Mouse (Mus musculus): ENCODE data around the gene Map4k5. TPM values are rescaled to one million over a fixed set of nuclear protein-coding genes. Genes with fewer than 3 reads are reported as not detected.

Map4k5 gene
- polyA plus RNA-seq, 1 experiment from 2014 or later, result 14.2 TPM

- H3K9me3 ChIP-seq (ENCODE audit: control insufficient read depth, low read length), result no peaks in the 10 kb centered on the region
- H3K9ac ChIP-seq (ENCODE audit: low read depth, low read length), result no peak overlapping the region
- no peaks in the 10 kb centered on the region for H3K4me1 ChIP-seq (ENCODE audit: control insufficient read depth, insufficient read depth, low read length)
- H3K4me3 ChIP-seq (ENCODE audit: low read length), result no peak overlapping the region
- 0 out of 2 replicates have a peak, but pooled peaks cover 4% of the 10 kb centered on the region for H3K36me3 ChIP-seq (ENCODE audit: control insufficient read depth, insufficient read depth, low read length)
- no peak overlapping the region for H3K27ac ChIP-seq (ENCODE audit: low read length)
- no peaks in the 10 kb centered on the region for H3K27me3 ChIP-seq (replicated peaks; ENCODE audit: control insufficient read depth, insufficient read depth, low read length)
- H3K4me2 ChIP-seq (ENCODE audit: low read depth, low read length), result no peak overlapping the region
- 83% methylated on average over 12 of the region's 12 CpGs for WGBS
- ATAC-seq, result no peak
Observed at GRCm38 (mm10) chr12:69833982-69834604, 58.9 kb downstream of the Map4k5 start.

GRCm38 (mm10) chr12:69831239-69831910, 61.6 kb downstream of the Map4k5 start:
- 90% methylated on average over 9 of the region's 9 CpGs for WGBS
- Histone ChIP-seq H3K27me3 (replicated peaks; ENCODE audit: control insufficient read depth, insufficient read depth, low read length) (no peaks in the 10 kb centered on the region), H3K4me3 (ENCODE audit: low read length) (no peak overlapping the region), H3K4me2 (ENCODE audit: low read depth, low read length) (no peak overlapping the region), H3K36me3 (ENCODE audit: control insufficient read depth, insufficient read depth, low read length) (peaks cover 6% of the 10 kb centered on the region; the same call in 1 of the 2 replicates), H3K27ac (ENCODE audit: low read length) (no peak overlapping the region), H3K4me1 (ENCODE audit: control insufficient read depth, insufficient read depth, low read length) (no peaks in the 10 kb centered on the region), H3K9me3 (ENCODE audit: control insufficient read depth, low read length) (no peaks in the 10 kb centered on the region), H3K9ac (ENCODE audit: low read depth, low read length) (no peak overlapping the region)
- no peak for ATAC-seq

- Histone ChIP-seq H3K4me2 (ENCODE audit: low read depth, low read length) (no peak overlapping the region), H3K9me3 (ENCODE audit: control insufficient read depth, low read length) (no peaks in the 10 kb centered on the region), H3K9ac (ENCODE audit: low read depth, low read length) (no peak overlapping the region), H3K4me1 (ENCODE audit: control insufficient read depth, insufficient read depth, low read length) (no peaks in the 10 kb centered on the region), H3K27me3 (replicated peaks; ENCODE audit: control insufficient read depth, insufficient read depth, low read length) (no peaks in the 10 kb centered on the region), H3K36me3 (ENCODE audit: control insufficient read depth, insufficient read depth, low read length) (peaks cover 2% of the 10 kb centered on the region; the same call in 1 of the 2 replicates), H3K4me3 (ENCODE audit: low read length) (no peak overlapping the region), H3K27ac (ENCODE audit: low read length) (no peak overlapping the region)
- ATAC-seq, result no peak; the same call in 1 of the 2 replicates
- 60% methylated on average over 2 of the region's 2 CpGs for WGBS
Observed at GRCm38 (mm10) chr12:69828214-69828613, 64.8 kb downstream of the Map4k5 start.

GRCm38 (mm10) chr12:69824881-69825597, 68.0 kb downstream of the Map4k5 start:
- 92% methylated on average over 9 of the region's 9 CpGs for WGBS
- Histone ChIP-seq H3K4me3 (ENCODE audit: low read length) (no peak overlapping the region), H3K9me3 (ENCODE audit: control insufficient read depth, low read length) (no peaks in the 10 kb centered on the region), H3K36me3 (ENCODE audit: control insufficient read depth, insufficient read depth, low read length) (peaks cover 14% of the 10 kb centered on the region), H3K9ac (ENCODE audit: low read depth, low read length) (no peak overlapping the region), H3K27ac (ENCODE audit: low read length) (no peak overlapping the region), H3K4me2 (ENCODE audit: low read depth, low read length) (no peak overlapping the region), H3K4me1 (ENCODE audit: control insufficient read depth, insufficient read depth, low read length) (no peaks in the 10 kb centered on the region), H3K27me3 (replicated peaks; ENCODE audit: control insufficient read depth, insufficient read depth, low read length) (no peaks in the 10 kb centered on the region)
- ATAC-seq, result no peak

GRCm38 (mm10) chr12:69814272-69814671, 78.7 kb downstream of the Map4k5 start:
- Histone ChIP-seq H3K9ac (ENCODE audit: low read depth, low read length) (0 out of 2 replicates have a peak overlapping the region, but pooled peaks have one; percentile 1), H3K4me3 (ENCODE audit: low read length) (no peak overlapping the region), H3K36me3 (ENCODE audit: control insufficient read depth, insufficient read depth, low read length) (peaks cover 4% of the 10 kb centered on the region; the same call in 1 of the 2 replicates), H3K27ac (ENCODE audit: low read length) (peak overlapping the region; percentile 56; the same call in 1 of the 2 replicates), H3K4me1 (ENCODE audit: control insufficient read depth, insufficient read depth, low read length) (peaks cover 9% of the 10 kb centered on the region; the same call in 1 of the 2 replicates), H3K27me3 (replicated peaks; ENCODE audit: control insufficient read depth, insufficient read depth, low read length) (no peaks in the 10 kb centered on the region), H3K4me2 (ENCODE audit: low read depth, low read length) (no peak overlapping the region), H3K9me3 (ENCODE audit: control insufficient read depth, low read length) (no peaks in the 10 kb centered on the region)
- WGBS, result 31% methylated on average over 6 of the region's 6 CpGs
- ATAC-seq, result peak; percentile 64

- Histone ChIP-seq H3K9ac (ENCODE audit: low read depth, low read length) (no peak overlapping the region), H3K4me2 (ENCODE audit: low read depth, low read length) (no peak overlapping the region), H3K9me3 (ENCODE audit: control insufficient read depth, low read length) (no peaks in the 10 kb centered on the region), H3K36me3 (ENCODE audit: control insufficient read depth, insufficient read depth, low read length) (peaks cover 4% of the 10 kb centered on the region; the same call in 1 of the 2 replicates), H3K27me3 (replicated peaks; ENCODE audit: control insufficient read depth, insufficient read depth, low read length) (no peaks in the 10 kb centered on the region), H3K4me3 (ENCODE audit: low read length) (no peak overlapping the region), H3K4me1 (ENCODE audit: control insufficient read depth, insufficient read depth, low read length) (peaks cover 10% of the 10 kb centered on the region; the same call in 1 of the 2 replicates), H3K27ac (ENCODE audit: low read length) (no peak overlapping the region)
- 67% methylated on average over 2 of the region's 2 CpGs for WGBS
- ATAC-seq, result no peak
Observed at GRCm38 (mm10) chr12:69813596-69813995, 79.4 kb downstream of the Map4k5 start.

- WGBS, result 54% methylated on average over 3 of the region's 3 CpGs
Observed at GRCm38 (mm10) chr12:69812986-69813385, 80.0 kb downstream of the Map4k5 start.

GRCm38 (mm10) chr12:69811976-69812375, 81.0 kb downstream of the Map4k5 start:
- ATAC-seq, result no peak
- Histone ChIP-seq H3K9me3 (ENCODE audit: control insufficient read depth, low read length) (no peaks in the 10 kb centered on the region), H3K4me2 (ENCODE audit: low read depth, low read length) (no peak overlapping the region), H3K9ac (ENCODE audit: low read depth, low read length) (no peak overlapping the region), H3K4me1 (ENCODE audit: control insufficient read depth, insufficient read depth, low read length) (peaks cover 15% of the 10 kb centered on the region; the same call in 1 of the 2 replicates), H3K27me3 (replicated peaks; ENCODE audit: control insufficient read depth, insufficient read depth, low read length) (no peaks in the 10 kb centered on the region), H3K27ac (ENCODE audit: low read length) (no peak overlapping the region), H3K4me3 (ENCODE audit: low read length) (no peak overlapping the region), H3K36me3 (ENCODE audit: control insufficient read depth, insufficient read depth, low read length) (no peaks in the 10 kb centered on the region; the same call in 1 of the 2 replicates)
- WGBS, result 41% methylated on average over 1 of the region's 1 CpGs

More at GRCm38 (mm10) chr12:69812986-69813385, 80.0 kb downstream of the Map4k5 start:
- Histone ChIP-seq H3K9ac (ENCODE audit: low read depth, low read length) (no peak overlapping the region), H3K9me3 (ENCODE audit: control insufficient read depth, low read length) (no peaks in the 10 kb centered on the region), H3K36me3 (ENCODE audit: control insufficient read depth, insufficient read depth, low read length) (peaks cover 4% of the 10 kb centered on the region; the same call in 1 of the 2 replicates), H3K4me1 (ENCODE audit: control insufficient read depth, insufficient read depth, low read length) (peaks cover 15% of the 10 kb centered on the region; the same call in 1 of the 2 replicates), H3K4me2 (ENCODE audit: low read depth, low read length) (no peak overlapping the region), H3K4me3 (ENCODE audit: low read length) (no peak overlapping the region), H3K27ac (ENCODE audit: low read length) (no peak overlapping the region), H3K27me3 (replicated peaks; ENCODE audit: control insufficient read depth, insufficient read depth, low read length) (no peaks in the 10 kb centered on the region)
- no peak for ATAC-seq

- no peak for ATAC-seq
- H3K9me3 ChIP-seq (ENCODE audit: control insufficient read depth, low read length), result no peaks in the 10 kb centered on the region
- no peaks in the 10 kb centered on the region for H3K36me3 ChIP-seq (ENCODE audit: control insufficient read depth, insufficient read depth, low read length)
- no peaks in the 10 kb centered on the region for H3K27me3 ChIP-seq (replicated peaks; ENCODE audit: control insufficient read depth, insufficient read depth, low read length)
- H3K4me1 ChIP-seq (ENCODE audit: control insufficient read depth, insufficient read depth, low read length), result peaks cover 13% of the 10 kb centered on the region; the same call in 1 of the 2 replicates
- no peak overlapping the region for H3K4me2 ChIP-seq (ENCODE audit: low read depth, low read length)
- no peak overlapping the region for H3K4me3 ChIP-seq (ENCODE audit: low read length)
- no peak overlapping the region for H3K27ac ChIP-seq (ENCODE audit: low read length)
- WGBS, result 64% methylated on average over 3 of the region's 3 CpGs
- no peak overlapping the region for H3K9ac ChIP-seq (ENCODE audit: low read depth, low read length)
Observed at GRCm38 (mm10) chr12:69809439-69809838, 83.6 kb downstream of the Map4k5 start.
